ENCODE assay signal across 23 mouse cellular contexts in genomic region chr19:17255511-17255910, GRCm38 (mm10).
DNase-seq lines count a peak whose midpoint lies in the region; ATAC-seq lines count a peak whose summit lies in the region.
"Had no signal": no experiment of that assay in that cellular context is flagged by ENCODE, and none has a peak within 500 bp of the region (broad histone marks: within the 10 kb centered on the region; RNA-seq: fewer than 3 reads in every experiment).

No protein-coding gene starts in this region.

- H3K4me3 ChIP-seq in kidney, embryonic 16.5 days (ENCODE audit: low read length), result no peak overlapping the region
- H3K4me3 ChIP-seq: embryonic facial prominence, embryonic 12.5 days; heart, embryonic 10.5 days; hindbrain, embryonic 12.5 days had no signal

- DNase-seq in embryo, embryonic 10 days (ENCODE audit: low spot score), result peak; percentile 34
- DNase-seq in embryo, embryonic 9.5 days (ENCODE audit: extremely low spot score), result no peak
- DNase-seq in kidney, postnatal 25 days, result no peak
- peak; percentile 34 to 52 for DNase-seq in spleen, postnatal 36 days (ENCODE audit: low spot score in 2 of 2)
- DNase-seq in spleen, postnatal 10 days (ENCODE audit: low spot score in 2 of 2), result no peak
- no peak for DNase-seq in frontal cortex, postnatal 14 days (ENCODE audit: low spot score in 2 of 2)
- DNase-seq in left cerebral cortex, adult 11 months (ENCODE audit: low spot score), result no peak
- DNase-seq: adrenal gland, adult 8-10 months; adrenal gland, postnatal 36 days; cerebellum, adult 11-12 months; cerebellum, adult 9-10 months; cerebellum, postnatal 25 days; gastrocnemius, postnatal 10 days; heart, adult 18-20 months; heart, postnatal 10 days; heart, postnatal 4 days had no signal

- H3K36me3 ChIP-seq in kidney, embryonic 16.5 days (ENCODE audit: insufficient read depth, low read length), result no peaks in the 10 kb centered on the region
- H3K36me3 ChIP-seq: embryonic facial prominence, embryonic 12.5 days; heart, embryonic 10.5 days; hindbrain, embryonic 12.5 days had no signal

- peaks cover 5% of the 10 kb centered on the region; the same call in 1 of the 2 replicates for H3K4me1 ChIP-seq in kidney, embryonic 16.5 days (ENCODE audit: insufficient read depth, low read length)
- H3K4me1 ChIP-seq: embryonic facial prominence, embryonic 12.5 days had no signal

- H3K27ac ChIP-seq in kidney, embryonic 16.5 days (ENCODE audit: low read length), result no peak overlapping the region
- H3K27ac ChIP-seq: embryonic facial prominence, embryonic 12.5 days; heart, embryonic 10.5 days; hindbrain, embryonic 12.5 days had no signal

- H3K9ac ChIP-seq in kidney, embryonic 16.5 days (replicated peaks; ENCODE audit: low read length), result no peak overlapping the region
- H3K9ac ChIP-seq: embryonic facial prominence, embryonic 12.5 days; hindbrain, embryonic 12.5 days had no signal

- H3K4me2 ChIP-seq in kidney, embryonic 16.5 days (replicated peaks; ENCODE audit: low read depth, low read length), result no peak overlapping the region
- H3K4me2 ChIP-seq: embryonic facial prominence, embryonic 12.5 days; hindbrain, embryonic 12.5 days had no signal

- no peaks in the 10 kb centered on the region for H3K27me3 ChIP-seq in kidney, embryonic 16.5 days (ENCODE audit: insufficient read depth, low read length)
- H3K27me3 ChIP-seq: embryonic facial prominence, embryonic 12.5 days; hindbrain, embryonic 12.5 days had no signal

- H3K9me3 ChIP-seq in kidney, embryonic 16.5 days (ENCODE audit: low read length), result no peaks in the 10 kb centered on the region
- H3K9me3 ChIP-seq: embryonic facial prominence, embryonic 12.5 days; heart, embryonic 10.5 days; hindbrain, embryonic 12.5 days had no signal

- 63% methylated on average over 4 of the region's 4 CpGs for WGBS in kidney, embryonic 16.5 days

- ATAC-seq in kidney, embryonic 16.5 days (ENCODE audit: low FRiP score, low TSS enrichment), result peak; percentile 51; the same call in 1 of the 2 replicates
- ATAC-seq: forebrain, embryonic 14.5 days; hindbrain, embryonic 16.5 days; inflammation-experienced regulatory T-cells, adult 6 months had no signal

Comparison
In these comparisons a context has a peak if more than half of its experiments do, and no peak if none do; other contexts are left out.
1. DNase-seq: peak in embryo, embryonic 10 days (single experiment) and spleen, postnatal 36 days (2 of 2); none in embryo, embryonic 9.5 days (single experiment), kidney, postnatal 25 days (0 of 2), spleen, postnatal 10 days (0 of 2), frontal cortex, postnatal 14 days (0 of 2) and left cerebral cortex, adult 11 months (single experiment).